Mouse (Mus musculus) hindbrain, postnatal 0 days (tissue): ENCODE measurements around the gene Tmem151b. TPM values are rescaled to one million over a fixed set of nuclear protein-coding genes. Genes with fewer than 3 reads are reported as not detected.

Experiments used
- ATAC-seq: fragments of 200-750 bp; cut with Nextera tagmentation; 2 replicates; pipeline ENCODE4 v1.8.0; 2017; ENCODE audit warnings: mild to moderate bottlenecking, moderate TSS enrichment, moderate library complexity
- DNase-seq: peaks from one replicate; pipeline ENCODE4 v3.0.0-alpha.2; 2015; ENCODE audit warnings: low spot score
- H3K27ac ChIP-seq: fragments of 300-500 bp; sonication (generic); 2 replicates; pipeline ENCODE4 v1.5.1; 2014; ENCODE audit warnings: mild to moderate bottlenecking
- H3K27me3 ChIP-seq: fragments of 300-500 bp; sonication (generic); 2 replicates; pipeline ENCODE4 v1.6.1; 2014; ENCODE audit warnings: low read length, mixed read lengths; ENCODE audit not compliant: insufficient read depth
- H3K36me3 ChIP-seq: fragments of 300-500 bp; sonication (generic); 2 replicates; pipeline ENCODE4 v1.6.1; 2014; ENCODE audit warnings: low read length, mixed read lengths; ENCODE audit not compliant: insufficient read depth
- H3K4me1 ChIP-seq: fragments of 300-500 bp; sonication (generic); 2 replicates; pipeline ENCODE4 v1.6.1; 2014; ENCODE audit warnings: antibody characterized with exemption, low read length, mixed read lengths; ENCODE audit not compliant: insufficient read depth
- H3K4me2 ChIP-seq: fragments of 300-500 bp; sonication (generic); 2 replicates; pipeline ENCODE4 v1.6.1; 2014; ENCODE audit warnings: low read depth, mild to moderate bottlenecking, low read length, moderate library complexity, mixed read lengths
- H3K4me3 ChIP-seq: fragments of 300-500 bp; sonication (generic); 2 replicates; pipeline ENCODE4 v1.5.1; 2014; ENCODE audit warnings: low read length
- H3K9ac ChIP-seq: fragments of 300-500 bp; sonication (generic); replicated peaks from 2 replicates; pipeline ENCODE4 v1.6.1; 2014; ENCODE audit warnings: mild to moderate bottlenecking, low read length, moderate library complexity, mixed read lengths
- H3K9me3 ChIP-seq: fragments of 300-500 bp; sonication (generic); 2 replicates; pipeline ENCODE4 v1.6.1; 2016; ENCODE audit warnings: low read length, mixed read lengths
- CTCF ChIP-seq: IDR thresholded peaks from 2 replicates; pipeline ENCODE4 v1.5.1; 2016; ENCODE audit warnings: antibody characterized with exemption, control low read depth, low read depth
- WGBS: fragments of 180-500 bp; shearing (Covaris S2); extraction: QIAGEN DNeasy Blood & Tissue Kit; methylation state at CpG from one replicate; pipeline ENCODE4 v1.1.7; 2014; 5-methylcytosine and 5-hydroxymethylcytosine counted together
- polyA plus RNA-seq: library from polyadenylated mRNA; unstranded; fragments of >200 nt; fragmentation: Nextera tagmentation; extraction: Ambion mirVana; gene quantifications from 2 replicates; pipeline ENCODE4 v1.2.1, GENCODE M21; 2015
- total RNA-seq: library from RNA; depleted of rRNA; stranded (reverse); fragments of >200 nt; gene quantifications from 2 replicates; pipeline ENCODE4 v1.2.3, GENCODE M21; 2014

Tmem151b gene
- total and polyA plus RNA-seq, 2 experiments from 2014 or later: 29.8 to 114 TPM

DNA sequence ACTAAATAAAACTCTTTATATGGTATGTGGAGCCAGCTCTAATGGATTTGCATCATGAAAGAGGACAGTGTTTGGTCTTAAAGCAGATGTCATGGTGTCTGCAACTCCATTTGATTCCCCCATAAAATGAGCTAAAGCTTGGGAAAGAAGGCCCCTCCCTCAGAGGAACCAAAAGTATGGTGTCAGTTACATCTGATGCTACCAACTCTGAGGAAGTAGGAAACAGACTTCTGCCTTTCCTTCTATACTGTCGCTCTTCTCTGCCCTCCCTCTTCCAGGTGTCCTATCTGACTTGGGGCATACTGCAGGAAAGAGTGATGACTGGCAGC is 16.5 kb upstream of the Tmem151b start:
- 76% methylated on average over 1 of the region's 1 CpGs for WGBS
- no peak overlapping the region for H3K27ac ChIP-seq
- no peak for ATAC-seq
- H3K4me2 ChIP-seq: no peak overlapping the region
- no peaks in the 10 kb centered on the region for H3K9me3 ChIP-seq
- peaks cover 52% of the 10 kb centered on the region for H3K36me3 ChIP-seq
- H3K27me3 ChIP-seq: no peaks in the 10 kb centered on the region
- peaks cover 9% of the 10 kb centered on the region; the same call in 1 of the 2 replicates for H3K4me1 ChIP-seq
- no peak overlapping the region for H3K9ac ChIP-seq
- no peak overlapping the region for H3K4me3 ChIP-seq
- no peak for TF ChIP-seq CTCF
- no peak for DNase-seq

DNA sequence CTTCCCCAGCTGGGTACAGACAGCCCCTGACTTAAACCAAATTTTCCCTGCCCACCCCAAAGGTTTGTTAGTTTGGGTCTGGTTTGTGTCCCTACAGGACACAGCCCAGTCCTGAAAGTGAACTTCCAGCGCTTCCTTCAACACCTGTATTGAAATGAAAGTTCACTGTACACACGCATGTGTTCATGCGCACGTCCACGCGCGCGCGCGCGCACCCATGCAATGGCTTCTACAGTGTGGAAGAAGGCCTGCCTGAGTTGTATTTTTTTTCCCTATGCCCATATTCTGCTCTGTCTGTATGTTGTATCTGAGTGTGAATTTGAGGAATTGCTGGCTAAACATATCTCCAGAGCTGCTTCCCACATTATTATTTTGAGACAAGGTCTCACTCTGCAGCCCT is 15.6 kb upstream of the Tmem151b start:
- Histone ChIP-seq H3K27me3 (no peaks in the 10 kb centered on the region), H3K9ac (peak overlapping the region; percentile 93; the same call in 1 of the 2 replicates), H3K4me2 (peak overlapping the region; percentile 80), H3K36me3 (peaks cover 44% of the 10 kb centered on the region), H3K9me3 (no peaks in the 10 kb centered on the region), H3K4me1 (peaks cover 9% of the 10 kb centered on the region; the same call in 1 of the 2 replicates), H3K4me3 (peak overlapping the region; percentile 79), H3K27ac (peak overlapping the region; percentile 94)
- WGBS: 95% methylated on average over 11 of the region's 11 CpGs
- ATAC-seq (no peak), DNase-seq (no peak)
- TF ChIP-seq CTCF: no peak

- peak overlapping the region; percentile 94 for H3K27ac ChIP-seq
- DNase-seq (no peak), ATAC-seq (peak; percentile 1; the same call in 1 of the 2 replicates)
- H3K4me2 ChIP-seq: peak overlapping the region; percentile 80
- H3K9ac ChIP-seq: peak overlapping the region; percentile 93
- H3K36me3 ChIP-seq: peaks cover 39% of the 10 kb centered on the region
- peaks cover 9% of the 10 kb centered on the region; the same call in 1 of the 2 replicates for H3K4me1 ChIP-seq
- no peaks in the 10 kb centered on the region for H3K27me3 ChIP-seq
- WGBS: 6% methylated on average over 18 of the region's 18 CpGs
- peak overlapping the region; percentile 79 for H3K4me3 ChIP-seq
- TF ChIP-seq CTCF: no peak; the same call in 1 of the 2 replicates
- no peaks in the 10 kb centered on the region for H3K9me3 ChIP-seq
Measured at GRCm38 (mm10) chr17:45564531-45565084, 15.1 kb upstream of the Tmem151b start.

- H3K9me3 ChIP-seq: no peaks in the 10 kb centered on the region
- H3K9ac ChIP-seq: peak within 1 kb of the TSS; percentile 93
- peak within 1 kb of the TSS; percentile 80 for H3K4me2 ChIP-seq
- peak; percentile 89 for TF ChIP-seq CTCF
- H3K27me3 ChIP-seq: no peaks in the 10 kb centered on the region
- WGBS: under 1% methylated on average over 48 of the region's 61 CpGs
- peak; percentile 97 for DNase-seq
- peaks cover 9% of the 10 kb centered on the region; the same call in 1 of the 2 replicates for H3K4me1 ChIP-seq
- peak within 1 kb of the TSS; percentile 79 for H3K4me3 ChIP-seq
- peak within 1 kb of the TSS; percentile 94 for H3K27ac ChIP-seq
- ATAC-seq: peak; percentile 89
- peaks cover 31% of the 10 kb centered on the region for H3K36me3 ChIP-seq
Measured at GRCm38 (mm10) chr17:45563655-45564530, 14.4 kb upstream of the Tmem151b start, which contains the start of gene Slc35b2. Gene Slc35b2, plus strand, starts transcription at chr17:45563874.

DNA sequence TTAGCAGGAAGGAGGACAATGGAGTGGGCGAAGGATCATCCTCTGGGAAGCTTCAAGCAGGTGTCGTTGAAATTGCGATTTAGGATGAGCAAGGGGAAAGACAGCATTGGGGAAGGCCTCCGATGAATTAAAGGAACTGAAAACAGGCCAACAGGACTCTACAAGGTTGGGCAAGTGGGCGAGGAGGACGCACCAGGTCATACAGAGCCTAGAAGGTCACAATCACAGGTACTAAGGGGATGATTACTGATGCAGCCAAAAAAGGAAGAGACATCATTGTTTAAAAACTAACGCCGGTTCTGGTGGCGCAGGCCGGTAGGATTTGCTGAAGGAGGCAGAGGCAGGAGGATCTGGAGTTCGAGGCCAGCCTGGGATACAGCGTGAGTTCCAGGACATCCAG is 13.7 kb upstream of the Tmem151b start:
- peaks cover 25% of the 10 kb centered on the region for H3K36me3 ChIP-seq
- H3K9me3 ChIP-seq: no peaks in the 10 kb centered on the region
- no peak overlapping the region for H3K27ac ChIP-seq
- H3K9ac ChIP-seq: no peak overlapping the region
- H3K4me3 ChIP-seq: no peak overlapping the region; the same call in 1 of the 2 replicates
- DNase-seq (no peak), ATAC-seq (no peak)
- H3K4me1 ChIP-seq: peaks cover 9% of the 10 kb centered on the region; the same call in 1 of the 2 replicates
- H3K4me2 ChIP-seq: peak overlapping the region; percentile 80
- TF ChIP-seq CTCF: no peak
- no peaks in the 10 kb centered on the region for H3K27me3 ChIP-seq
- 76% methylated on average over 12 of the region's 12 CpGs for WGBS

GRCm38 (mm10) chr17:45559732-45560525 is 10.5 kb upstream of the Tmem151b start:
- Histone ChIP-seq H3K4me1 (peaks cover 9% of the 10 kb centered on the region; the same call in 1 of the 2 replicates), H3K27me3 (no peaks in the 10 kb centered on the region), H3K9me3 (no peaks in the 10 kb centered on the region), H3K4me2 (no peak overlapping the region), H3K36me3 (no peaks in the 10 kb centered on the region), H3K9ac (no peak overlapping the region), H3K27ac (no peak overlapping the region), H3K4me3 (no peak overlapping the region)
- WGBS: 87% methylated on average over 15 of the region's 15 CpGs
- DNase-seq (no peak), ATAC-seq (no peak)
- TF ChIP-seq CTCF: no peak
